Mouse (Mus musculus) limb, embryonic 14.5 days (tissue): Measurements from ENCODE around the gene Fam102a. TPM values are rescaled to one million over a fixed set of nuclear protein-coding genes. Genes with fewer than 3 reads are reported as not detected.

Source experiments
- ATAC-seq: fragments of 200-750 bp; cut with Nextera tagmentation; 2 replicates; pipeline ENCODE4 v1.8.0; 2017; ENCODE audit warnings: low read depth, moderate number of reproducible peaks, moderate TSS enrichment; ENCODE audit not compliant: low FRiP score
- DNase-seq: peaks from one replicate; pipeline ENCODE4 v3.0.0-alpha.2; 2015; ENCODE audit warnings: low spot score
- H3K27ac ChIP-seq: fragments of 300-500 bp; sonication (generic); replicated peaks from 2 replicates; pipeline ENCODE4 v1.5.1; 2014; ENCODE audit warnings: low read depth, mild to moderate bottlenecking, low read length, moderate library complexity, mixed read lengths
- H3K27me3 ChIP-seq: fragments of 300-500 bp; sonication (generic); 2 replicates; pipeline ENCODE4 v1.6.1; 2014; ENCODE audit warnings: low read length, mixed read lengths; ENCODE audit not compliant: control insufficient read depth, insufficient read depth
- H3K36me3 ChIP-seq: fragments of 300-500 bp; sonication (generic); 2 replicates; pipeline ENCODE4 v1.6.1; 2014; ENCODE audit warnings: mild to moderate bottlenecking, low read length, moderate library complexity, mixed read lengths; ENCODE audit not compliant: control insufficient read depth, insufficient read depth
- H3K4me1 ChIP-seq: fragments of 300-500 bp; sonication (generic); 2 replicates; pipeline ENCODE4 v1.6.1; 2014; ENCODE audit warnings: antibody characterized with exemption, low read length, mixed read lengths; ENCODE audit not compliant: control insufficient read depth, insufficient read depth
- H3K4me2 ChIP-seq: fragments of 300-500 bp; sonication (generic); replicated peaks from 2 replicates; pipeline ENCODE4 v1.6.1; 2014; ENCODE audit warnings: low read depth, mild to moderate bottlenecking, low read length, moderate library complexity; ENCODE audit not compliant: severe bottlenecking
- H3K4me3 ChIP-seq: fragments of 300-500 bp; sonication (generic); replicated peaks from 2 replicates; pipeline ENCODE4 v1.5.1; 2014; ENCODE audit warnings: low read length
- H3K9ac ChIP-seq: fragments of 300-500 bp; sonication (generic); 2 replicates; pipeline ENCODE4 v1.6.1; 2014; ENCODE audit warnings: mild to moderate bottlenecking, low read depth, low read length, moderate library complexity; ENCODE audit not compliant: severe bottlenecking
- H3K9me3 ChIP-seq: fragments of 300-500 bp; sonication (generic); 2 replicates; pipeline ENCODE4 v1.6.1; 2016; ENCODE audit warnings: low read length; ENCODE audit not compliant: control insufficient read depth
- POLR2A ChIP-seq: fragments of 200-500 bp; IDR thresholded peaks from 2 replicates; pipeline ENCODE4 v1.8.0; 2012; ENCODE audit warnings: inconsistent platforms, mild to moderate bottlenecking, moderate library complexity, borderline replicate concordance; ENCODE audit not compliant: insufficient read depth, insufficient read length; ENCODE audit errors: extremely low read depth
- WGBS: fragments of 180-500 bp; shearing (Covaris S2); extraction: QIAGEN DNeasy Blood & Tissue Kit; methylation state at CpG from one replicate; pipeline ENCODE4 v1.1.7; 2014; 5-methylcytosine and 5-hydroxymethylcytosine counted together
- polyA plus RNA-seq, 2 experiments: library from polyadenylated mRNA; depleted of rRNA in 1 of 2; stranded (reverse) in 1 of 2; unstranded in 1 of 2; fragments of >200 nt; fragmentation: Nextera tagmentation in 1 of 2; extraction: Ambion mirVana in 1 of 2; gene quantifications; 2 replicates each; pipeline versions ENCODE4 v1.2.1 to v1.2.3; 2012 to 2014

The Fam102a gene
- polyA plus RNA-seq, 2 experiments, result 15.3 to 17.2 TPM

GRCm38 (mm10) chr2:32606161-32607142 lies 71.3 kb downstream of the Fam102a start:
- peak; percentile 79 for DNase-seq
- WGBS, result 22% methylated on average over 28 of the region's 55 CpGs
- no peaks in the 10 kb centered on the region for H3K36me3 ChIP-seq
- ATAC-seq, result peak; percentile 87
- H3K4me3 ChIP-seq, result peak overlapping the region; percentile 82
- peak overlapping the region; percentile 85 for H3K9ac ChIP-seq
- H3K4me2 ChIP-seq, result peak overlapping the region; percentile 79
- H3K27me3 ChIP-seq, result no peaks in the 10 kb centered on the region
- H3K4me1 ChIP-seq, result peaks cover 26% of the 10 kb centered on the region
- H3K27ac ChIP-seq, result peak overlapping the region; percentile 35; the same call in 1 of the 2 replicates
- H3K9me3 ChIP-seq, result no peaks in the 10 kb centered on the region
- TF ChIP-seq POLR2A, result no peak

- 0 out of 2 replicates have a peak, but pooled peaks cover 3% of the 10 kb centered on the region for H3K36me3 ChIP-seq
- peaks cover 22% of the 10 kb centered on the region for H3K4me1 ChIP-seq
- peak overlapping the region; percentile 82 for H3K4me3 ChIP-seq
- DNase-seq (peak; percentile 76), ATAC-seq (peak; percentile 47; the same call in 1 of the 2 replicates)
- no peak for TF ChIP-seq POLR2A
- H3K4me2 ChIP-seq, result peak overlapping the region; percentile 79
- peak overlapping the region; percentile 85 for H3K9ac ChIP-seq
- H3K27me3 ChIP-seq, result no peaks in the 10 kb centered on the region
- H3K9me3 ChIP-seq, result no peaks in the 10 kb centered on the region
- 10% methylated on average over 26 of the region's 34 CpGs for WGBS
- H3K27ac ChIP-seq, result peak overlapping the region; percentile 35; the same call in 1 of the 2 replicates
These were observed 72.3 kb downstream of the Fam102a start for GRCm38 (mm10) chr2:32607262-32607947.

DNA sequence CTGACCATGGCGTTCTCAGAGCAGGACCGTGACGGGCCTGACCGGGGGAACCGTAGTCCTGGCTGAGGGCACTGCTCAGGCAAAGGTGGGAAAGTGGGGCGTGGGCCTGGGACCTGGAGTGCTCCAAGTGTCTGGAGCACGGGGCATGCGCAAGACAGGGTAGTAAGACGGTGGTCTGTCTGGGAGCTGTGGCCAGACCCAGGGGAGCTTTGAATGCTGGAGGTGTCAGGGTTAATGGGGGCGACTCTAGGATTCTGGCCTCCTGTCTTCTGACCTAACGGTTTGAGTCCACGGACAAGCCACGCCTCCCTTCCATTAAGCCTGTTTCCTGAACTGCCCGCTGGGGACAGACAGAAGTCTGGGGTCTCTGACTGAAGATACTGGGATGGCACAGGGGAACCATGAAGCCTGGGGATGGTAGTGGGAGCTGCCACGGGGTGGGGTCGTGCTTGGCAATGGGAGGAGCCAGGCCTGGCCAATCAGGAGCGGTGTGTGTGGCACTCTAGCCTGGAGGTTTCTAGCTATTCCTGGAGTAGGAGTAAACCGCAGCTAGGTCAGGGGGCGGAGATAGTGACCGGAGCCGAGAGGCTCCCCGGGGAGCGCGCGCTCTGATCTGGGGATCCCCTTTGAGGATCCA lies 73.1 kb downstream of the Fam102a start:
- Histone ChIP-seq H3K27me3 (no peaks in the 10 kb centered on the region), H3K27ac (peak overlapping the region; percentile 53; the same call in 1 of the 2 replicates), H3K36me3 (peaks cover 8% of the 10 kb centered on the region), H3K9ac (0 out of 2 replicates have a peak overlapping the region, but pooled peaks have one; percentile 85), H3K9me3 (no peaks in the 10 kb centered on the region), H3K4me1 (peaks cover 22% of the 10 kb centered on the region), H3K4me2 (peak overlapping the region; percentile 79), H3K4me3 (peak overlapping the region; percentile 82)
- DNase-seq, result peak; percentile 69
- no peak for TF ChIP-seq POLR2A
- ATAC-seq, result peak; percentile 39
- 5% methylated on average over 25 of the region's 25 CpGs for whole genome bisulfite sequencing

- Histone ChIP-seq H3K9ac (no peak overlapping the region), H3K4me1 (peaks cover 22% of the 10 kb centered on the region), H3K27me3 (no peaks in the 10 kb centered on the region), H3K4me2 (peak overlapping the region; percentile 79), H3K27ac (peak overlapping the region; percentile 53; the same call in 1 of the 2 replicates), H3K9me3 (no peaks in the 10 kb centered on the region), H3K36me3 (peaks cover 13% of the 10 kb centered on the region), H3K4me3 (peak overlapping the region; percentile 82)
- no peak for DNase-seq
- no peak for TF ChIP-seq POLR2A
- 46% methylated on average over 18 of the region's 18 CpGs for WGBS
- ATAC-seq, result no peak
These were observed 73.8 kb downstream of the Fam102a start for GRCm38 (mm10) chr2:32608778-32609435.
